Mouse (Mus musculus) CD4-positive helper T cell, adult 2 months (primary cell): ENCODE results near the gene 9130023H24Rik.
A peak's percentile ranks its signal among the peaks of the same experiment; 100 is the strongest.

ENCODE experiments used
- DNase-seq: peaks from one replicate; pipeline ENCODE4 v3.0.0-alpha.2; 2012; ENCODE audit warnings: low read depth, missing footprints, low spot score

9130023H24Rik gene

DNA sequence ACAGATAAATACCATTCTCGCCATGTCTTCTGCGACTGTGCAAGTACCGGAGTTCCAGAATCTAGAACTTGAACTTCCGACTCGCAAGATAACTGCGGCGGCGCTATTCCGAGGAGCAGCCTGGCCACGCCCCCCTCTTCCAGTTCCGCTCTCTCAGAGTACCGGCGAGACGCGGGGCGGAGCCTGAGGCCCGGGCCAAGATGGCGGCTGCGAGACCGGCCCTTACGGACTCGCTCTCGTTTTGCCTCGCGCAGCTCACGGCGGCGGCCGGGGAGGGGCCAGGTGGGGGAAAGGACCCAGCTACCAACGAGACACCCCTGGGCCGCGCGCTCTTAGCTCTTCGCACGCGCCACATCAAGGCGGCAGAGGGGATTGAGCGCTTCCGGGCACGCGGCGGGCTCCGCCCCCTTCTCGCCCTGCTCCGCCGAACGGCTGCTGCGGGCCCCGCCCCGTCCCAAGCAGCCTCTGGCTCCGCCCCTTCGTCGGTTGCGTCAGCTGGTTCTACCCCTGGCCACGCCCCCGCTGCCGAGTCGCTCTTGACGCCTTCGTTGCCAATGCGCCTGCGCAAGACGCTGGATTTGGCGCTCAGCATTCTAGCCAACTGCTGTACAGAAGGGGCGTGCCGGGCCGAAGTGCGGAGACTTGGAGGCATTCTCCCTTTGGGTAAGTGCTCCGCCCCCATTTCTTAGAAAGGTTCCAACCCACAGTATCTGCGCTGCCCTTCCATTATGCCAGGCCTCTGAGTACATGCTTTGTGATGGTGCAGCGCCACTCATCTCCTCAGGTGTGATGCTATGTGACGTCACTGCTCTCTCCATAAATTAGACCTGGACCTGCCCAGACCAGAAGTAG, at the start of gene 9130023H24Rik:
Gene 9130023H24Rik, minus strand, starts transcription at position 105 of the 852 bp plus-strand sequence.
- peak; percentile 100 for DNase-seq

DNA sequence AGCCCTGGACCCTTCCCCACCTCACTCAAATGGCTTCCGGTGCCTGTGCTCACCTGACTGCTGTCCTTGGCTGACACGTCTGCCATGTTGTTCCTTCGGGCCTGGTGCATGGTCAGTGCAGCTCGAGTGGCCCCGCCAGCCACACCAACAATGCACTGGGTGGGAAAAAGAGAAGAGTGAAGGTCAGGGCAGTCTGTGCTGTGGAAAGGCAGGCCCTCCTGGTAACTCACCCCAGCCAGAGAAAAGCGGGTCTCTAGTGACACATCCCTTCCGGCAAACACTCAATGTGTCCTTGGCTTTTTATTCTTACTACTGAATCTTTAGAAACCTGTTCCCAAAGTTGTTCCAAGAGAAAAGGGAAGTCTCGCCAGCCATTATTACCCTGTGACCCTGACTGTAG, 47.2 kb upstream of the 9130023H24Rik start:
- DNase-seq = no peak

DNA sequence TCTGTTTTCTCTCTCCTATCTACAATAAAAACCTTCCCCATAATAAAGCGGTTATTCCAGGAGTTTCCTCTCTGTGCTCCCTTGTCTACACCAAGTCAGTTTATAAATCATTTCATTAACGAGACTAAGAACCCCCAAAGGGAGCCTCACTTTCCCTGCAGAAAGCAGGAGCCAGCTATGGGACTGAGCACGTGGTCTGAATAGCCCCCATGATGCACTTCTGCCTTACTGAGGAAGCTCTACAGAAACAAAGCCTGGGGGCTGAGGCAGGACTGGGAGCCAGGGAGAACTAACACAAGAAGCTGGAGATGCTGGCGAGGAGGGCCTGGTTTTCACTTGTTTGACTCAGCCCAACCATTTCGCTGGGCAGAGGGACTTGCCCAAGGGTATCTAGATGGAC, 46.2 kb upstream of the 9130023H24Rik start:
- no peak for DNase-seq

DNA sequence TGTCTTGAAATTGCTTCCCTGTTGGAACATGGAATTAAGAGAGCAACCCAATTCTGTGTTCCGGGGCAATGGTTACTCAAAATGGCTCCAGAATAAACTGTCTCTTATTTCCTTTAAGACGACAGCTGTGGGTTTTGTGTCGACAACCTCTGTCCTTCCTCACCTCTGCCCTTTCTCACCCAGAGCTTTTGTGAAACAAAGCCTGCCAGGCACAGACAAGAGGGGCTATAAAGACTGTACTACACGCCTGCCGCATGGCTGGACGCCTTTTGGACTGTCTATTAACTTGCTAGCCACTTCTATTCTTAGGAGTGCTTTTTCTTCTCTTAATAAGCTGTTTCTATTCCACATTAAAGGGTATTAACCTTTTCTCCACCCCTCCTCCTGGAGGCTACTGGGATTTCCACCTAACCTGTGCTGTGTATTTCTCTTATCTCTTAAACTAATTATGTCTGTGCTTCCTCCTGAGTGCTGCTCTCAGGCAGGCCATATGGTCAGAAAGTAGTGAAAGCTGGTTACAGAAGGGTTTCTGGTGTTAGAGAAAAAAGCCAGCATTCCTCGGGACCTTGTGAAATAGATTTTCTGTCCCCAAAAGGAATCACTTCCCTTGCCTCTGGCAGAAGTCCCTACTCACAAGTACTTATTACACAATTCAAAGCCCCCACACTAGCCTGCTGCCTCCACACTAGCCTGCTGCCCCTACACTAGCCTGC, 44.9 kb upstream of the 9130023H24Rik start:
- DNase-seq = no peak

DNA sequence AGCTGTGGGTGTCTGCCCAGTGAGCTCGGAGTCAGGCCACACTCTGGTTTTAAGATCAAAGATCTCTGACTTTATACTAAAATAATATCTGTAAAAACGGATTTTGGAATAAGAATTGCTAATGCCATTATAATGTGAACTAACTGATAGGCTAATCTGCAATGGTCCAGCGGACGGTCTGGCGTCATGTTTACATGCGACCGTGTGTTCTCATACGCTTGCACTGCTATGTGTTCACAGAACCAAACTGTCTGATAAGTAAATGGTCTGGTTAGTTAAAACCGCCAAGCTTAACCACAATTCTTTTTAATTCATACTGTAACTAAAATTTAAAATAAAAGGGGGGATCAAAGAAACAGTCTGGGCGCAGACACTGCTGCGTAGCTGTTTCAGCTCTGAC, 43.9 kb upstream of the 9130023H24Rik start:
- no peak for DNase-seq

DNA sequence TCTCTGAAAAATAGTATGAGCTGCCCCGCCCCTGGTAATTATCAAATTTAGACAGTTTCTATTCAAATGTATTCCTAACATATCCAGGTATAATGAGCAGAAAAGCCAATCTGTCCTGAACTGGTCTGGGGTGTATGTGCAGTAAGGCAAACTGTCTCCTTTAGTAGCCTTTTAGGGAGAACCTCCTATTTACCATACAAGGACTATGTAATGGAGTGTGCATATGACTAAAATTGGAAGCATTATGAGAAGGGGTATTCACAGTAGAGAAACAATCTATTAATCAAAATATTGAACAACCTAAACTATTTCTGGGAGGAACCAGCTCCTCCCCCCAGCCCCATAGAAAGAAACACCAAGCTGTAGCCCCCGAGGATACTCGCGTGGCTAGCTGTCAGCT, 41.9 kb upstream of the 9130023H24Rik start:
- no peak for DNase-seq

DNA sequence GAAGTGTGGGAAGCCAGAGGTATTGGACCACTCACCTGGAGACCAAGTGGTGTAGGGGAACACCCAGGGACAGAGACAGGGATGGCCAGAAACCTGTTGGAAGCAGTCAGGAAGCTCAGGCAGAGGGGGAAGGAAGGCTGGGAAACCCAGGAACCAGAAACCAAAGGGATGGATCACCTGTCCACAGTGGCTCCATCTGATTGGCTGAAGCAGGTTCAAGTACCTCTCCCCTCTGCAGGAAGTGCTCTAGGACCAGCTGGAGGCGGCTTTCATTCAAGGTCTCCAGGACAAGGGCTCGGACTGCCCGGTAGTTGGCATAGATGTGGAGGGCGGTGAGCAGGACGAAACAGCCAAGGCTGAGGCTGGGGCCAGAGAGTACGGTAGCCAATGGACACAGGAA, 38.2 kb upstream of the 9130023H24Rik start:
- no peak for DNase-seq

DNA sequence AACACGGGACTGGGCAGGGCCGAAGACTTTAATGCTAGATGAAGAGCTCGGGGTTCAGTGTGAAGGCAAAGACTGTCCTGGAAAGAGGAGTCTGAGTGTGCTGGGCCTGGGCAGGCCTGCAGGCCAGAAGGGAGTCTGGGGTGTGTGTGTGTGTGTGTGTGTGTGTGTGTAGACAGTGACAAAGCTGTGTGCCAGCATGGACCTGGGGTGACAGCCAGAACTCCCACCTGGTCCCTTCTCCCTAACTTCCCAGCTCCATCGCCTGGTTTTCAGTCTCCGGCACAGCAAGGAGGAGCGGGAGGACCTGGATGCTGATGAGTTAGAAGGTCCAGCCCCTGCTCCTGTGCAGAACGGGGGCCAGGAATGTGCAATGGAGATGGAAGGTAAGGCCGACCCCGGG, 33.7 kb upstream of the 9130023H24Rik start:
- no peak for DNase-seq

DNA sequence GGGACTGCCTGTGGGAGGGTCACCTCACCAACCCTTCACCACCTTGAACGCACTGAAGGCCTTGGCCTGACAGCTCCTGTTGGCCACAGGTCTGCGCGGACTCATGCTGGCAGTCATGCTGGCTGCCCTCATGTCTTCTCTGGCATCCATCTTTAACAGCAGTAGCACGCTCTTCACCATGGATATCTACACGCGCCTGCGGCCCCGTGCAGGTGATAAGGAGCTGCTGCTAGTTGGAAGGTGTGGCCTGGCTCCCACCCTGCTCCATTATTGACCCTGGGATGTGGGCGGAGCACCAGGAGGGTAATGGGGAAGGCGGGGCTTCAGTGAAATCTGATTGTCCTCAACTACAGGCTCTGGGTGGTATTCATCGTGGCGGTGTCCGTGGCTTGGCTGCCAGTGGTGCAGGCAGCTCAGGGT, 32.6 kb upstream of the 9130023H24Rik start:
- DNase-seq = no peak

DNA sequence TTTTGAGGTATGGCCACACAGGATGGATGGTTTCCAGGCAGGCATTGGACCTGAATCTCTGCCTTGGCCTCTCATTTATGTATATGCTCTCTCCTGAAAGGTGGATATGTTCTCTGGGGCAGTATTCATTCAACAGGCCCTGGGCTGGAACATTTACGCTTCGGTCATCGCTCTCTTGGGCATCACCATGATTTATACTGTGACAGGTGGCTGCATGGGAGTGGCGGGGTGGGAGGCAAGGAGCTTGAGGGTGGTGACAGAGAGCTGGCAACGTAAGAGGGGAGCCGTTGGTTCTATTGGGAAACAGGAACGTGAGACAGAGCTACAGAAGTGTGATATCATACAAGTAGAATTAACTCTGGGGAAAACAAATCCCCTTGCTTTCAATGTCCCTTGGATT, 30.0 kb upstream of the 9130023H24Rik start:
- no peak for DNase-seq

DNA sequence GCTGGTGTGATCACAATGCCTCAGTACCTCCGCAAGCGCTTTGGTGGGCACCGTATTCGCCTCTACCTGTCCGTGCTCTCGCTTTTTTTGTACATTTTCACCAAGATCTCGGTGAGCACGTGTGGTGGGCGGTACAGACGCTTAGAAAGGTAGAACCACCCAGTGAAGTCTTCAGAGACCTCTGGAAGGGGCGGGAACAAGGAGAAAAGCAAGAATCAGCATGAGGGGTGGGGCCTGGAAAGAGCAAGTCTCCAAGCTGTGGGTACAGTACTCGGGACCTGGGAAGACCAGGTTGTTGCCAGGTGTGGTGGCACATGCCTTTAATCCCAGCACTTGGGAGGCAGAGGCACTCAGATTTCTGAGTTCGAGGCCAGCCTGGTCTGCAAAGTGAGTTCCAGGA, 29.6 kb upstream of the 9130023H24Rik start:
- DNase-seq = no peak

DNA sequence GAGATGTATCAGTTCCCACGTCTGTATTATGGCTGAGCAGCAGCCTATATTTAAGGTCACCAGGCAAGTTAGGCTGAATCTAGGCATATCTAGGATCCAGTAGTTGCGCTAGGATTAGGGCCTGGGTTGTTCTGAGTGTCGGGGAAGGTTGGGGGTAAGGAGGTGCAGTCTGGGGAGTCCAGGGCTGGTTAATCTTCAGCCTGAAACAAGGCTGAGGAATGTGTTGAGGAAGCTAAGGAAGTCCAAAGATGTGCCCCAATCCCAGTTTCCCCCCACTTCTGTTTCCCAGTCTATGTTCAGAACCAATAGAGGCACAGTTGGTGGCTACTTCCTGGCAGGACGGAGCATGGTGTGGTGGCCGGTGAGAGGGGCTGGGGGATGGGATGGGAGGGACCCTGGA, 28.2 kb upstream of the 9130023H24Rik start:
- no peak for DNase-seq

DNA sequence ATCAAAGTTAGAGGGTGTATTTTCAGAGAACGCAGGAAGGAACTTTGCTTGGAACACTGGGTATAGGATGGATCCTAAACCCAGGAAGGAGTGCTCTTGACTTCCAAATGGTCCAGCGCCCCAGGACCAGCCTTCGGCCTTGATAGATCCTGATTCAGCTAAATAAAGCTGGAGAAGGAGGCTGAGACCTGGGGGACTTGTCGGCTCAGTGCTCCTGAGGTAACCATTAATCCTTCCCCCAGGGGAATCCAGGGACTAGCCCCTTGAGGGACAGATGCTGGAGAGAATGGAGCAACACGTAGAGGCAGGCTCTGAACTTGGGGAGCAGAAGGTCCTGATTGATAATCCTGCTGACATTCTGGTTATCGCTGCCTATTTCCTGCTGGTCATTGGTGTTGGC, 27.6 kb upstream of the 9130023H24Rik start, which contains the start of gene Slc5a2:
Gene Slc5a2, plus strand, starts transcription at position 247 of the 400 bp plus-strand sequence.
- no peak for DNase-seq

DNA sequence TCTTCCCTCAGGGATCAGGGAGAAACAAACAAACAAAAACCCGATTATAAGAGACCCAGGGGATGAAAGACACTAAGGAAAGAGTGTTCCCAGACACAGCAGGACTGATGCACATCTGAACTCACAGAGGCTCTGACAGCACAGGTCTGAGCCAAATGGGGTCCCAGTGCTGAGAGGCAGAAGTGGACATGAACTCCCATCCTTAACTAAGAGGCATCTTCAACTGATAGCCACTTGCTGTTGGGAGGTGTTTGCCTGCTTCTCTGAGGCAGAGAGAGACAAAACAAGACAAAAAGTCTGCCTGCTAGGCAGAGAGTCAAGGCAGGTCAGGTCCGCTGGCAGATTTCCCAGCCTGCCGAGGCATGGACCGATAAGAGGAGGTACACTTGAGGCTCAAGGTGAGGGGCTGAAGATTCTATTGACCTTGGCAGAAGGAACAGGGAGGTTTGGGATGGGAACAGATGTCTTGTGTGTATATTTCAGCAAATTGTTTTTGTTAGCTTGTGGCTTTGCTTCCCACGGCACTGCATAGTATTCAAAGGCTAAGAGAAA, 19.0 kb upstream of the 9130023H24Rik start:
- DNase-seq = no peak

DNA sequence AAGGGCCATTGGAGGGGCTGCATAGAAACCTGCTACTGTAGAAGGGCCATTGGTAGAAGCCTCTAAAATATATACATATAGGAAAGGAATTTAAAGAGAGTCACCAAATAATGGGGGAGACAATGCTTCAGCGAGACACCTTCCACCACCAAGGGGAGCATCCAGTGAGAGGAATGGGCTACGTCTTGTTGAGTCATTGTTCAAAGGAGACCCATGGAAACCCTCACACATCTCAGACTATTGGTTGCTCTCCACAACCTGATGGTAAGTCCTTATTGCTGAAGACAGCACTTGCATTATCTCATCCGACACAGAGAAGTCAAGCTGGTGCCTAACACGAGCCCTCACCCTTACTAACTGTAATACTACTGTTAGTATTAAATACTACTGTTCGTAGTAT, 17.9 kb upstream of the 9130023H24Rik start:
- DNase-seq = no peak

DNA sequence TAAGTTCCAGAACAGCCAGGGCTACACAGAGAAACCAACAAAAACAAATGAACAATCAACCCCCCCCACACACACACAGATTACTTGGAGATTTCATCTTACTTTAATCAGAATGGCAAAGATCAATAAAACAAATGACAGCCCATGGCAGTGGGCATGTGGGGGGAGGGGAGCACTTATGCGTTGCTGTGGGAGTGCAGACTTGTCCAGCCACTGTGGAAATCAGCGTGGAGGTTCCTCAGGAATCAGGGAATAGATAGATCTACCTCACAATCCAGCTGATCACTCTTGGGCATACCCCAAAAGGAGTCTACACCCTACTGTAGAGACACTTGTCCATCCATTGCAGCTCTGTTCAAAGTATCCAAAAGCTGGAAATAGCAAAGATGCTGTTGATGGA, 17.1 kb upstream of the 9130023H24Rik start:
- DNase-seq = no peak

DNA sequence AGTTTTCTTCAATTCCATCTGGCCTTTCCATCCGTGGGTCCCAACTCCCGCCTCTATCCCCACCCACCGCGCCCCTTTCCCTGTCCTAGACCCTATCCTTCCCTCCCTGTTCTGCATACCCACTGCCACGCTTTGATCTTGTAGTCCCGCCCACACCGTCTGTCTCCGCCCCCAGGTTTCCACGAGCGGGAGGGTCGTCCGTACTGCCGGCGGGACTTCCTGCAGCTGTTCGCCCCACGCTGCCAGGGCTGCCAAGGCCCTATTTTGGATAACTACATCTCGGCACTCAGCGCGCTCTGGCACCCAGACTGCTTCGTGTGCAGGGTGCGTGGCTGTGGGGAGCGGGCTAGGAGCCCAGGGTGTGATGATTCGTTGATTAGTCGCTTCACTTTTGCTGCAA, 14.8 kb upstream of the 9130023H24Rik start:
- peak; percentile 63 for DNase-seq

DNA sequence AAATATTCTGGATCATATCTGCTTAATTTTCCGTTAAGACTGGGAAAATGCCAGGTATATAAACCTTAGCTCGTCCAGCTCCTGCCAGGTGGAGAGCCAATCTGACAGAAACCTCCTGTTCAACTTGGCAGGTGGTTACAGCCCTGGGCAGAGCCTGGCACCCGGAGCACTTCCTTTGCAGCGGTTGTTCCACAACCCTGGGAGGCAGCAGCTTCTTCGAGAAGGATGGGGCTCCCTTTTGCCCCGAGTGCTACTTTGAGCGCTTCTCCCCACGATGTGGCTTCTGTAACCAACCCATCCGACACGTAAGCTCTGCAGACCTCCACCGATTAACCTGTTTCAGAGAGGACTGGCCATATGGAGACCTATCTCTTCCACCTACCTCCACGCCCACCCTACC, 14.1 kb upstream of the 9130023H24Rik start:
- no peak for DNase-seq

DNA sequence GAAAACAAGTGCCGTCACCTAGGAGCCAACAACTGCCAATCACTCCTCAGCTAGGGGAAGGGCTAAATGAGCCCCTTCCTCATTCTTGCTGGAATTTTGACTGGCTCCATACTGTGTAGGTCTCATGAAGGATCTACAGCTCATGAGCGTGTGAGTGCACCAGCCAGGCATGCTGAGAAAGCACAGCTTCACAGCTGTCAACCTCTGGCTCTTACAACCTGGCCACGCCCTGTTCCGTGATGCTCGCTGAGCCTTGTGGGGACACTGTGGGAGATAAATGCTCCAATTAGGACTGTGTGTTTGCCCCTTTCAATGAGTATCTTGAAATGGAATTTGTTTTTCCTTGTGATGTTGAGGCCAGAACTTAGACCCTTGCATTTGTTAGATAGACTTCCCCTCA, 12.2 kb upstream of the 9130023H24Rik start:
- no peak for DNase-seq

DNA sequence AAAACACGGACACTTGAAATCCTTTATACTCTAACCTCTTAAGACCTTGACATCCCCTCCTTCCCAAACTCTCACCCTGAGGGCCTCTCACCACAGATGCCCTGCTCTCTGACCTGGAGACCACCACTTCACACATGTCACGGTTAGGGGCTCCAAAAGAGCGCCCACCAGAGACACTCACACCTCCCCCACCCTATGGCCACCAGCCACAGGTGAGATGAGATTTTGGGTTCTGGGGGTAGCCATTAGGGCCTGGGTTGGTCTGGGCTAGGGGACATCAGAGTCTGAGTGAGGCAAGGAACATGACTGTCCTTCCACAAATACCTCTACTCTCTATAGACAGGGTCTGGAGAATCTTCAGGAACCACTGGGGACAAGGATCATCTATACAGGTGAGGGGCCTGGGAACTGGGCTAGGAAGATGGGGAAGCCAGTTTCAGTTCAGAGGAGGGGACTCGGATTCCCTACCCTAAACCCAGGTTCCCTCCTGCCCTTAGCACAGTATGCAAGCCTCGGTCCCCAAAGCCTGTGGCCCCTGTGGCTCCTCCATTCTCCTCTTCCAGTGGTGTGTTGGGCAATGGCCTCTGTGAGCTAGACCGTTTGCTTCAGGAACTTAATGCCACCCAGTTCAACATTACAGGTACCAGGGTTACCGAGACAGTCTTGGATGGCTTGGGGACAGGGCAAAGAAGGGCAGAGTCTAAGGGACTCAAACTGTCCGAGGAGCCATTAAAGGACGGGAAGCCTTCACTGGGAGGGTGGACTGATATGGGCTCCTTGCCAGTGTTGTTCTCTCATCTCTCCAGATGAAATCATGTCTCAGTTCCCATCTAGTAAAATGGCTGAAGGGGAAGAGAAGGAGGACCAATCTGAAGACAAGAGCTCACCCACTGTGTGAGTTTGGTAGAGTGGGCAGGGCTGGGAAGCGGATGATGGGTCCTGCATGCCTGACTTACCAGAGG, 10.5 kb upstream of the 9130023H24Rik start:
- no peak for DNase-seq

DNA sequence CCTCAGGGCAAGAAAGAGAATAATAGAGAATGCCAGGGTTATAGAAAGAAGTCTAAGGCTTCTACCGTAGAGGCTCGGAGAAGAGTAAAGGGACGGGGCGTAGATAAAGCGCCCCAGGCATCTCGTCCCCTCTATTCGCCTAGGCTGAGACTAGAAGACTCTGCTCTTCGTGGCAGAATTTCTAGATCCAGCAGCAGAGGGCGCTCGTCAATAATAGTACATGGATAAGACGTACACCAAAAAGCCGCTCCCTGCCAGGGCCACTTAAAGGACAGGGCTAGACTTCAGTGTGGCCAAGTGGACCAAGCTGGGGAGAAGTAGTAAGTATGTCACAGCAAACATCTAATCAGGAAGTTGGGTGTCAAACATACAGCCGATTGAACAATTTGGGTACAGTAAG, 9.6 kb upstream of the 9130023H24Rik start:
- peak; percentile 71 for DNase-seq
